Mouse (Mus musculus): ENCODE results near the gene Hsf4. TPM values are rescaled to one million over a fixed set of nuclear protein-coding genes. Genes with fewer than 3 reads are reported as not detected.
"Not testable (repeated sequence)": the region's sequence is repeated elsewhere in the genome, so short reads cannot be mapped to it uniquely, and the experiment has no call there.

Gene Hsf4
- polyA plus RNA-seq (2011; ENCODE audit: insufficient read depth, insufficient read length, low replicate concordance, missing spikeins): 0.95 TPM in 1 of 2 replicates, not detected in the other

DNA sequence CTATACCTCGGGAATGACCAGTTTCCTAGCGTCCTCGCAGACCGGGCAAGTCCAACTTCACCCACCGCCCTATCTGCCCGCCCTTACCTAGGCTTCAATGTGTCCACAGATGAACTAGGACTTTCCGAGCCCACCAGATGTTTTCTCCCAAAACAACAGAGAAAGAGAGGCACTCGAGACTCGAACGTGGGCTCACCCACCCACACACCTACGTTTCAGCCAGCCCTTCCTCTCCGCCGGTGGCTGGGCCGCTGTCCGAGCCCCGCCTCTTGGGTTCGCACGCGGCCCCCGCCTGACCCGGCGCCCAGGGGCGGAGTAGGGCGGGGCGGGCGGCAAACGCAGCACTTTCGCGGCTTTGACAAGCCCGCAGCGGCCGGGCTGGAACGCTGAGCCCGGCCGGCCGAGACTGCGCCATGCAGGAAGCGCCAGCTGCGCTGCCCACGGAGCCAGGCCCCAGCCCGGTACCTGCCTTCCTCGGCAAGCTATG, at the start of gene Hsf4:
Hsf4 (plus strand) TSS at position 341 of the 487 bp plus-strand sequence.
- TF ChIP-seq CTCF (IDR thresholded peaks at IDR 0.05; ENCODE audit: control insufficient read depth, insufficient read depth, low read length) (no peak), POLR2A (IDR thresholded peaks at IDR 0.05; ENCODE audit: borderline replicate concordance, control insufficient read depth, low read depth, low read length) (peak; percentile 32; the same call in 1 of the 2 replicates)
- Histone ChIP-seq H3K27ac (ENCODE audit: control insufficient read depth, insufficient read depth, low read depth, low read length, poor library complexity) (no peak within 1 kb of the TSS; the same call in 1 of the 2 replicates), H3K4me3 (replicated peaks; ENCODE audit: control insufficient read depth, low read depth, low read length) (no peak within 1 kb of the TSS), H3K4me1 (ENCODE audit: control insufficient read depth, insufficient read depth, low read length) (no peaks in the 10 kb centered on the region)
- WGBS: 5% methylated on average over 42 of the region's 42 CpGs

DNA sequence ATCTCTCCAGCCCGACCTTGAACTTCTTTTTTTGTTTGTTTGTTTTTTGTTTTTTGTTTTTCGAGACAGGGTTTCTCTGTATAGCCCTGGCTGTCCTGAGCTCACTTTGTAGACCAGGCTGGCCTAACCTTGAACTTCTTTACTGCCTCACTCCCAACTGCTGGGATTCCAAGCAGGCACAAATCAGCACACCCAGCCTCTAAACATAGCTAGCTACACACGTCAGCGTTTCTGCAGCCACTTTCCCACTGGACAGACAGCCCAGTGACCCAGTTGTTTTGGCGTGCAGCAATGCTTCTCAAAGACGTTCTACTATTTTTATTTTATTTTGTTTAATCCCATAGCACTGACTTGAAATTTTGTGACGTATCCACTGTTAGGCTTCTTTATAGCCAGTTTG, 45.8 kb upstream of the Hsf4 start:
- TF ChIP-seq CTCF (IDR thresholded peaks at IDR 0.05; ENCODE audit: control insufficient read depth, insufficient read depth, low read length) (no peak), POLR2A (IDR thresholded peaks at IDR 0.05; ENCODE audit: borderline replicate concordance, control insufficient read depth, low read depth, low read length) (no peak)
- Histone ChIP-seq H3K4me3 (replicated peaks; ENCODE audit: control insufficient read depth, low read depth, low read length) (no peak overlapping the region), H3K4me1 (ENCODE audit: control insufficient read depth, insufficient read depth, low read length) (peaks cover 1% of the 10 kb centered on the region; the same call in 1 of the 2 replicates), H3K27ac (ENCODE audit: control insufficient read depth, insufficient read depth, low read depth, low read length, poor library complexity) (no peak overlapping the region)
- WGBS: 79% methylated on average over 7 of the region's 7 CpGs

DNA sequence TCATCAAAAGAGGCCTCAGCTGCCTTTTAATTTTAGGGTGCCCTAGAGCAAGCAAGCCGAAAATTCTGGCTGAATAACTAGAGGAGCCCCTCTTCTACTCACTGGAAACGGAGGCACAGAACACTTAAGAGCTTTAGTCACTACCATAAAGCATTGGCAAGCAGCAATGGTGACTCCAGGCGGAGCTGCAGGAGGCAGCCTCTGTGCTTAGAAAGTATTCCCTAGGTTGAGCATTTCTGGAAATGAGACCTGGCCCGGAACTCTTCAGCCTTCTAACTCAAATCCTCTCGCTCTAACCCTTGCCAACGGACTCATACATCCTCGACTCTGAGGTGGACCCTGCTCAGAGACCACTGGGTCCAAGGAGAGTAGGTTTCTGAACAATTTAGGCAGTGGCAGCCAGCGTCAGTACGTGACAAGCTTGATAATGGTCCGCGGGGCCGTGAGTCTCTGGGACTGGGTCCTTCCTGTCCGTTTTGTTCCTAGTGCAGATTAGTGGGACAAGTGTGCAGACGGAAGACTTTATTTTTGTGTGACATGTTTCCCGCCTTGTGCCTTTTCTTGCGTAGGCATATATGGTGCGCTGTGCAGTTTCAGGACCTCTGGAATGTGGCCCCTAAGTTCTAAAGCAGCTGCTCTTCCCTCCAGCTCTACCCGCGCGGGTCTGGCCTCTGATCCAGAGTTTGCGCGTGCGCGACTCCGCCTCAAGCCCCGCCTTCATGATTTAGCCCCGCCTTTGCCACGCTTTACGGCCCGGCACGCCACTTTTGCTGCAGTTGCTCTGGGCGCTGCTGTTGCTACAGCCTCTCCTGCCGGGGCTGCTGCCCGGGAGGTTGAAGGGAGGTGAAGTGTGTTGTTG, 45.0 kb upstream of the Hsf4 start, which contains the start of gene D230025D16Rik:
D230025D16Rik (plus strand) TSS at position 733 of the 859 bp plus-strand sequence.
- TF ChIP-seq CTCF (IDR thresholded peaks at IDR 0.05; ENCODE audit: control insufficient read depth, insufficient read depth, low read length): no peak
- peak; percentile 90 for TF ChIP-seq POLR2A (IDR thresholded peaks at IDR 0.05; ENCODE audit: borderline replicate concordance, control insufficient read depth, low read depth, low read length)
- H3K4me1 ChIP-seq (ENCODE audit: control insufficient read depth, insufficient read depth, low read length): peaks cover 1% of the 10 kb centered on the region; the same call in 1 of the 2 replicates
- WGBS: 4% methylated on average over 34 of the region's 34 CpGs
- H3K27ac ChIP-seq (ENCODE audit: control insufficient read depth, insufficient read depth, low read depth, low read length, poor library complexity): peak within 1 kb of the TSS; percentile 89
- peak within 1 kb of the TSS; percentile 89 for H3K4me3 ChIP-seq (replicated peaks; ENCODE audit: control insufficient read depth, low read depth, low read length)

DNA sequence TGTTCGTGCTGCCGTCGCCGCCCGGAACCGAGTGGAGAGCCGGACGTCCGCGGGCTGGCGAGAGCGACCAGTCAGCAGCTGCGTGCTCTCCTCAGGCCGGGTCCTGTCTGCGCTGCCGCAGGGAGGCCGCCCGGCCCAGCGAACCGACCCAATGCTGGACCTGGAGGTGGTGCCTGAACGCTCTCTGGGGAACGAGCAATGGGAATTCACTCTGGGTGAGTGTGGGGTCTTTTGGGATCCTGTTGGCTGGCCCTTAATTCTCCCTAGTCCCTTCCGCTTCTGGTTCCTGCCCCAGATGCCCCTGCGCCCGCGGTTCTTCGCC, 44.4 kb upstream of the Hsf4 start:
- peak overlapping the region; percentile 89 for H3K27ac ChIP-seq (ENCODE audit: control insufficient read depth, insufficient read depth, low read depth, low read length, poor library complexity)
- WGBS: under 1% methylated on average over 27 of the region's 27 CpGs
- H3K4me3 ChIP-seq (replicated peaks; ENCODE audit: control insufficient read depth, low read depth, low read length): peak overlapping the region; percentile 89
- TF ChIP-seq POLR2A (IDR thresholded peaks at IDR 0.05; ENCODE audit: borderline replicate concordance, control insufficient read depth, low read depth, low read length): no peak
- TF ChIP-seq CTCF (IDR thresholded peaks at IDR 0.05; ENCODE audit: control insufficient read depth, insufficient read depth, low read length): no peak
- peaks cover 1% of the 10 kb centered on the region; the same call in 1 of the 2 replicates for H3K4me1 ChIP-seq (ENCODE audit: control insufficient read depth, insufficient read depth, low read length)

DNA sequence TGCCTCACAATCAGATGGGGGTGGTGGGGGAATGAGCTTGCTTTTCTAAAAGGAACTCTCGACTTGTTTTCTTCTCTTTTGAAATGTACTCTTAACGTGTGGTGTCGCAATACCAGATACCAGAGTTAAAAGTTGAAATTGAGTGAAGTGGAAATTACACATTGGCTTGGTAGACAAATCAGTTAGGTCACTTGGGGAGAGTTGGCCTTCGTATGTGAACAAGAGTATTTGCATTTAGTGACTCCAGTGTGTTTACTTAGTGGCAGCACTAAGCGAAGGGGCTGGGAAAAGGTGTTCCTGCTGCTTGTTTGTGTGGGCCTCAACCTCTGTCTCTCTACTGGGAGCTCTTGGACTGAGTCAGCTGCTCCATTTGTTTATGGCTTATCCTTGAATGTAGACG, 43.7 kb upstream of the Hsf4 start:
- peak overlapping the region; percentile 89 for H3K4me3 ChIP-seq (replicated peaks; ENCODE audit: control insufficient read depth, low read depth, low read length)
- H3K27ac ChIP-seq (ENCODE audit: control insufficient read depth, insufficient read depth, low read depth, low read length, poor library complexity): peak overlapping the region; percentile 56
- TF ChIP-seq CTCF (IDR thresholded peaks at IDR 0.05; ENCODE audit: control insufficient read depth, insufficient read depth, low read length) (no peak), POLR2A (IDR thresholded peaks at IDR 0.05; ENCODE audit: borderline replicate concordance, control insufficient read depth, low read depth, low read length) (no peak)
- WGBS: 11% methylated on average over 6 of the region's 6 CpGs
- H3K4me1 ChIP-seq (ENCODE audit: control insufficient read depth, insufficient read depth, low read length): peaks cover 1% of the 10 kb centered on the region; the same call in 1 of the 2 replicates

DNA sequence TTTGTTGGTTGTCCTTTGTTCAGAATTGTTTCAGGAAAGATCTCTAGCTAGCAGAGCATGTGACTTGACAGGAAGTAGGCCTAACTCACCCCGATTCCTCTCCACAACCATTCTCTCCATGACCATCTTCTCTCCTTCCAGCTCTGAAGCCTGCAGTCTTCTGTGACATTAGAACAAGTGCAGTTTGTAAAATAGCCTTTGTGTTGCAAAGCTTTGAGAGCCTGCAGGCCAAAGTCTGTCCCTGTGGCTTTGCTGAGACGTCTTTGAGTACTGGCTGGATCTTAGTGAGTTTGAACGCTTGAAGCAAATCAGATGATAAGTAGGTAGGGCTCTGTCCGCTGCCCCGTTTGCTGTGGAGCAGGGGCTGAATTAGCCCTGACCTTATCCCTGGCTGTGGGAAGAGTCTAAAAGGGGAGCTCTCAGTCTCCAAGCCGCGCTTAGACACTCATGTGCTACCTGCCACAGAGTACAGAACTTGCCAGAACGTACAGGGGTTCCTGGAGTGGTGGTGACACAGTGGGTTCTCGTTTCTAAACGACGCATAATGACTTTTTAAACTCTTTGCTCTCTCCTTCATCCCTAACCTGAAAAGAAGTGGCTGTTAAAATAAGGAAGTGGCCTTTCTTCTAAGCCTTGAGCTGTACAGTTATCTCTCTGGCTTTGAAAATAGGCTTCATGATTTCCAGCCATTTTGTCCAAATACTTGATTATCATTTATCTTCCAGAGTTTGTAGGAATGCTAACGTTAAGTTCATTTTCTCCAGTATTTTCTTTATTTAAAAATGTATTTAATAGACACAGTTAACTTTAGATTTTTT, 37.9 kb upstream of the Hsf4 start:
- Histone ChIP-seq H3K4me1 (ENCODE audit: control insufficient read depth, insufficient read depth, low read length) (no peaks in the 10 kb centered on the region; the same call in 1 of the 2 replicates), H3K4me3 (replicated peaks; ENCODE audit: control insufficient read depth, low read depth, low read length) (no peak overlapping the region), H3K27ac (ENCODE audit: control insufficient read depth, insufficient read depth, low read depth, low read length, poor library complexity) (no peak overlapping the region)
- 56% methylated on average over 12 of the region's 12 CpGs for WGBS
- TF ChIP-seq CTCF (IDR thresholded peaks at IDR 0.05; ENCODE audit: control insufficient read depth, insufficient read depth, low read length) (no peak), POLR2A (IDR thresholded peaks at IDR 0.05; ENCODE audit: borderline replicate concordance, control insufficient read depth, low read depth, low read length) (no peak)

DNA sequence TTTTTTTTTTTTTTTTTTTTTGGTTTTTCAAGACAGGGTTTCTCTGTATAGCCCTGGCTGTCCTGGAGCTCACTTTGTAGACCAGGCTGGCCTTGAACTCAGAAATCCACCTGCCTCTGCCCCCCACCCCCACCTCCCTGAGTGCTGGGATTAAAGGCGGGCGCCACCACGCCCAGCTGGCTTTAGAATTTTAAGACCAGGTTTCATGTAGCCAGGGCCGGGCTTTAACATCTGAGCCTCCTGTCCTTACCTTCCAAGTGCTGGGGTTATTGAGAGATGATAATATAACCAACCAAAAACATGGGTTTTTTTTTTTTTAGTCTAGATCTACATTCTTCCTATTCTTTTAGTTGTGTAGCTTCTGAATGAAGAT, 37.3 kb upstream of the Hsf4 start:
- 82% methylated on average over 4 of the region's 4 CpGs for WGBS
- not testable (repeated sequence) for H3K27ac ChIP-seq (ENCODE audit: control insufficient read depth, insufficient read depth, low read depth, low read length, poor library complexity); H3K4me3 ChIP-seq (replicated peaks; ENCODE audit: control insufficient read depth, low read depth, low read length); H3K4me1 ChIP-seq (ENCODE audit: control insufficient read depth, insufficient read depth, low read length)

Data from bone marrow, adult 2 months (tissue).